Mouse (Mus musculus): ENCODE data around the gene Hcrt. TPM values are rescaled to one million over a fixed set of nuclear protein-coding genes. Genes with fewer than 3 reads are reported as not detected.
"Not testable (repeated sequence)": the region's sequence is repeated elsewhere in the genome, so short reads cannot be mapped to it uniquely, and the experiment has no call there.

Gene Hcrt
- not detected in 2 replicates for polyA plus RNA-seq (2016; fragmentation: Nextera tagmentation; extraction: Ambion mirVana)

DNA sequence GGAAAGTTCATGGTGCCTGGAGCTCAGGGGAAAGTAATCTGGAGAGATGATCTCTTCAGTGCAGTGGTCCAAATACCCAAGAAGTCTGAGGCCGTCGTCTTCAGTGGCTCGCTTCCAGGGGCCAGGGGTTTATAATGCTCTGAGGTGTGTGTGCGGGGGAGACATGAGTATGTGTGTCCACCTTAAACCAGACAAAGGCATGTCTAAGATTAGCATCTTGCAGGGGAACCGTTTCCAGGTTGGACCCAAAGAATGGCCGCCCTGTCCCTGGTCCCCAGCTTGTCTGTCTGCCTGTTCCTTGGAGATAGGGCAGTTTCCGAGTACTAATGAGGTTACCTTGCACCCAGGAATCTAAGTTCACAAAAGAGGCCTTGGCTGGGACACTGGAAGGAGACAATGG is at the start of gene Hcrt:
Gene Hcrt, minus strand, starts transcription at position 101 of the 400 bp plus-strand sequence.
- 84% methylated on average over 7 of the region's 7 CpGs for WGBS
- Histone ChIP-seq H3K36me3 (no peaks in the 10 kb centered on the region), H3K4me2 (peak within 1 kb of the TSS; percentile 71), H3K27ac (no peak within 1 kb of the TSS), H3K9ac (replicated peaks) (peak within 1 kb of the TSS; percentile 50; the same call in 1 of the 2 replicates), H3K4me1 (replicated peaks) (peaks cover 20% of the 10 kb centered on the region), H3K9me3 (no peaks in the 10 kb centered on the region), H3K4me3 (replicated peaks) (peak within 1 kb of the TSS; percentile 39), H3K27me3 (peaks cover 54% of the 10 kb centered on the region)
- no peak for ATAC-seq (ENCODE audit: insufficient number of reproducible peaks, insufficient read depth, low FRiP score, low TSS enrichment, low read depth)

DNA sequence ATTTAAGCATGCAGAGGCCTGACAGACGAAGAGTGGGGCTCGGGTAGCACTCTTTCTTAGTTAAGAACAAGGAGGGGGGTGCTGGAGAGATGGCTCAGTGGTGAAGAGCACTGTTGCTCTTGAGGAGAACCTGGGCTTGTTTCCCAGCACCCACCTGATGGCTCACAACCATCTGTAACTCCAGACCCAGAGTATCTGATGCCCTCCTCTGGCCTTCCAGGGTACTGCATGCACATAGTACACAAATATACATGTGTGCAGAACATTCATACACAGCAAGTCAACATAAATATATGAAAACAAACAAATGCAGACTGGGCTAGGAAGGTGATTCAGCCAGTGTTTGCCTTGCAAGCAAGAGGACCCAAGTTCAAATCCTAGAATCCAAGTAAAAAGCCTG is 48.4 kb upstream of the Hcrt start:
- no peak overlapping the region for H3K4me2 ChIP-seq
- no peak for ATAC-seq (ENCODE audit: insufficient number of reproducible peaks, insufficient read depth, low FRiP score, low TSS enrichment, low read depth)
- no peaks in the 10 kb centered on the region for H3K36me3 ChIP-seq
- 0 out of 2 replicates have a peak, but pooled peaks cover 5% of the 10 kb centered on the region for H3K27me3 ChIP-seq
- peaks cover 3% of the 10 kb centered on the region; the same call in 1 of the 2 replicates for H3K9me3 ChIP-seq
- no peak overlapping the region for H3K4me3 ChIP-seq (replicated peaks)
- no peak overlapping the region for H3K9ac ChIP-seq (replicated peaks)
- 81% methylated on average over 2 of the region's 2 CpGs for WGBS
- H3K27ac ChIP-seq: peak overlapping the region; percentile 88
- peaks cover 11% of the 10 kb centered on the region for H3K4me1 ChIP-seq (replicated peaks)

DNA sequence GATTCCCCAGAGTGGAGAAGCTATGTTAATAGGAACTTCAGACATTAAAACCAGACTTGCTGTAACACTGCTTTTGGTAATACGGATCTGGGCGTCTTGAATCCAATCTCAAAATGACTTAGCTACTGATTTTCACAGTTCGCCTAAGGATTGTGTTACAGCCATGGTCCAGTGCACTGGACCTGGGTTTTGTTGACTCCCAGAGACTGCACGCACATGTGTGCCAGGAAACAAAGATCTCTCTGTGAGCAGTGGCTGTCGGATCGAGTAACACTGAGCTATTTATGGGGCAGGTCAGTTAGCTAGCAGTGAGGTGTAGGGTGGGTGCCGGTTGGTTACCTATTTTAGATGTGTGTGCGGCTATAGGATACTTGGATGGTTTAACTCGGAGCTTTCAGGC is 47.8 kb upstream of the Hcrt start:
- Histone ChIP-seq H3K9me3 (peaks cover 3% of the 10 kb centered on the region; the same call in 1 of the 2 replicates), H3K36me3 (no peaks in the 10 kb centered on the region), H3K27ac (peak overlapping the region; percentile 88), H3K9ac (replicated peaks) (no peak overlapping the region), H3K4me2 (no peak overlapping the region), H3K27me3 (0 out of 2 replicates have a peak, but pooled peaks cover 5% of the 10 kb centered on the region), H3K4me1 (replicated peaks) (peaks cover 11% of the 10 kb centered on the region), H3K4me3 (replicated peaks) (no peak overlapping the region)
- peak; percentile 73; the same call in 1 of the 2 replicates for ATAC-seq (ENCODE audit: insufficient number of reproducible peaks, insufficient read depth, low FRiP score, low TSS enrichment, low read depth)
- 51% methylated on average over 9 of the region's 9 CpGs for WGBS

DNA sequence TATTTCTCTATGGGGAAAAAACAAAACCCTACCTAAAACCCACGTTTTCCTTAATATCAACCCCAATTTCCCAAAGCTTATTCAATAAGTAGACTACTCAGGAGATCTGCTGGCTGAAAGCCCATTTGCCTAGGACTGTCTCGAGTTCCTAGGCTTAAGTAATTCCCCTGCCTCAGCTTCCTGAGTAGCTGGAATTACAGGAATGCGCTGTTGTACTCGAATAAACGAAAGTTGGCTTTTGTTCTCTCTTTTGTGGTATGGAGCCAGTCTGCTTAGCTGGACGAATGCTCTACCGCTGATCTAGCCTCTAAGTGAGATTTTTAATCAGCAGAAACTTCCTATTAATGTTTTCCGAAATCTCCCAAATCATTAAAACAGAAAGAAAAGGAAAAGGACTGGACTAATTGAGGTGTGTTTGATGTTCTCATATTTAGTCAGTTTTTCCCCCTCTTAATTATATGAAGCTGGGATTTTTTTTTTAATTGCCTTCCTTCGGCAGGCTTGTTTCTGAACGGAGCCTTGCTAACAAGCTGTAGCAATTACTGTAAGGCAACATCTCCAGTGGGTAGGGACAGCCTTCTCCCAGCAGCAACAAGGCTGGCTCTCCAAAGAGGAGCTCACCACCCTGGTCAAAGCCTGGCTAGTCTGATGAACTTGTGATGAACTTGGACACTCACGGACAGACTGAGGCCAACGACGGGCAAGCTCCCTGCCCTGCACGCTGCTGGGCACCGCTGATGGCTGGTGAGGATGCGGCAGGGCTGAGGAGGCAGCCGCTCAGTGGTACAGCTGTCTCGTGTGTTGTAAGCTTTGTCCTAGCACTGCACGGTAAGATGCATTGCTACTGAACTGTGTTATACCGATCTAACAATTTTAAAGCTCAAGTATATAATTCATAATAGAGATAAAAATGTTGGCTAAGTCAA is 43.9 kb upstream of the Hcrt start:
- Histone ChIP-seq H3K9me3 (peaks cover 3% of the 10 kb centered on the region; the same call in 1 of the 2 replicates), H3K27me3 (no peaks in the 10 kb centered on the region), H3K27ac (no peak overlapping the region), H3K4me1 (replicated peaks) (peaks cover 11% of the 10 kb centered on the region), H3K4me3 (replicated peaks) (no peak overlapping the region), H3K4me2 (no peak overlapping the region), H3K36me3 (peaks cover 33% of the 10 kb centered on the region), H3K9ac (replicated peaks) (no peak overlapping the region)
- no peak for ATAC-seq (ENCODE audit: insufficient number of reproducible peaks, insufficient read depth, low FRiP score, low TSS enrichment, low read depth)
- WGBS: 67% methylated on average over 20 of the region's 20 CpGs

DNA sequence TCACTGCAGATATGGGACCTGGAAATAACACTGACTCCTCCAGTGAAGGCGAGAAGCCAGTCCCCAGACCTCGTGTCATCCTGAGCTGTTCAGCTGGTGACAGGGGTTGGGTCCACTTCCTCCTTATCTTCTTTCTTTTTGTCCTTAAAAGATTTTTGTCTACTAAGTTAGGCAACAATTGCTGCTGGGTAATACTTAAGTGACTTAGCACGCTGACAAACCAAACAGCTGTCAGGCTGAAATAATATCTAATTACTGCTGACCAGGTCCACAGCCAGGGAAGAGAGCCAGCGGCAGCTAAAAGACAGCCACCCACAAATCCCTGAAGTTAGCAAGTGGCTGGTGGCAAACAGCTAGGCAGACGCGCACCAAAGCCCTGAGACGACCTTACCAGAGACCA is 42.8 kb upstream of the Hcrt start:
- Histone ChIP-seq H3K4me1 (replicated peaks) (peaks cover 8% of the 10 kb centered on the region), H3K27ac (no peak overlapping the region), H3K4me2 (no peak overlapping the region), H3K27me3 (no peaks in the 10 kb centered on the region), H3K4me3 (replicated peaks) (no peak overlapping the region), H3K9me3 (no peaks in the 10 kb centered on the region), H3K36me3 (peaks cover 43% of the 10 kb centered on the region), H3K9ac (replicated peaks) (no peak overlapping the region)
- no peak for ATAC-seq (ENCODE audit: insufficient number of reproducible peaks, insufficient read depth, low FRiP score, low TSS enrichment, low read depth)
- WGBS: 69% methylated on average over 7 of the region's 7 CpGs

DNA sequence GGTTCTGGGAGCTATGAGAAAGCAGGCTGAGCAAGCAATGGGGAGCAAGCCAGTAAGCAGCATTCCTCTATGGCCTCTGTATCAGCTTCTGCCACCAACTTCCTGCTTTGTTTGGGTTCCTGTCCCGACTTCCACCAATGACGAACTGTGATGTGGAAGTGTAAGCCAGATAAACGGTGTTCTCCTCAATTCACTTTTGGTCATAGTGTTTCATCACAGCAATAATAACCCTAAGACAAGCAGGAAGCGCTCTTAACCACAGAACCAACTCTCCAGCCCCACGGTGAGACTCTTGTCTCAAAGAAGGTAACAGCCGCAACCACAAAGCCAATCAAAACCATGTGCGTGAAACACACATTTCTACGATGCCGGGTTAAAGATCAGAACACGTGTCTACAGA is 41.7 kb upstream of the Hcrt start:
- Histone ChIP-seq H3K27ac (no peak overlapping the region), H3K27me3 (no peaks in the 10 kb centered on the region), H3K36me3 (peaks cover 51% of the 10 kb centered on the region), H3K4me3 (replicated peaks) (no peak overlapping the region), H3K9ac (replicated peaks) (no peak overlapping the region), H3K9me3 (no peaks in the 10 kb centered on the region), H3K4me2 (no peak overlapping the region), H3K4me1 (replicated peaks) (peaks cover 4% of the 10 kb centered on the region; the same call in 1 of the 2 replicates)
- ATAC-seq (ENCODE audit: insufficient number of reproducible peaks, insufficient read depth, low FRiP score, low TSS enrichment, low read depth): no peak
- WGBS: 93% methylated on average over 10 of the region's 10 CpGs

DNA sequence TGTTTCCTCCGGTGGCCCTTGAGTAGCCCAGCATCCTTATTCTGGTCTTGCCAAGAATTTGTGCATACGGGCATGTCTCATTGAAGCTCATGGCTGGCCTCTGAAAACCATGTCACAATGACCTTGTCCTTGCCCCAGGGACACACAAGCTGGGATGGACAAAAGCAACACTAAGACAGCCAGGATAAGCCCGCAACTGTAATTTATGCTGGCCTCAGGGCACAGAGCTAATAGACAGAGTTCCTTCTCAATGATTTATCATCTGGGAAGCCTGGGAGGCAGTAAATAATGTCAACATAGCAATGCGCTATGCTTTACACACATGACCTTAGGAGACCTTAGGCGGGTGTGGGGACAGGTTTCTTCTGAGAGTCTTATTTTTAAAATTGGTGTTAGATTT is 36.7 kb upstream of the Hcrt start:
- Histone ChIP-seq H3K27me3 (no peaks in the 10 kb centered on the region), H3K9ac (replicated peaks) (no peak overlapping the region), H3K27ac (no peak overlapping the region), H3K4me3 (replicated peaks) (no peak overlapping the region), H3K9me3 (no peaks in the 10 kb centered on the region), H3K4me2 (no peak overlapping the region), H3K4me1 (replicated peaks) (no peaks in the 10 kb centered on the region), H3K36me3 (peaks cover 59% of the 10 kb centered on the region)
- 72% methylated on average over 5 of the region's 5 CpGs for WGBS
- no peak for ATAC-seq (ENCODE audit: insufficient number of reproducible peaks, insufficient read depth, low FRiP score, low TSS enrichment, low read depth)

DNA sequence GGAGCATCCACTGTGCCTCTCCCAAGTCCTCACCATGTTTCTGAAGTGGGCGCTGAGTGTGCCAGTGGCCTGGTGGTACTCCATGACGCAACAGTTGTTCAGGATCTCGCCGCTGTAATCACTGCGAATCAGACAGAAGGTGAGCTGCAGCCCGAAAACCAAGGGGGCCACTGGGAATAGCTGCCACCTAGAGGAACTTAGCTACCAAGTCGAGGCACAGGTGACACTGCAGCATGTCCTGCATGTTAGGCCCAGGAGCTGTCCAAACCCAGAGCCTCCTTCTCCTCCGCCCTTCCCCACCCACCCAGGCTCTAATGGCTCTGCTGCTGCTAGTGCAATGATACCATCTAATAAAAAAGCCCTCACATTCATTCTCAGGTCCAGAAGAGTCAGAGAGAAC is 33.9 kb upstream of the Hcrt start:
- Histone ChIP-seq H3K36me3 (peaks cover 51% of the 10 kb centered on the region), H3K9ac (replicated peaks) (no peak overlapping the region), H3K4me3 (replicated peaks) (no peak overlapping the region), H3K4me2 (no peak overlapping the region), H3K27ac (no peak overlapping the region), H3K4me1 (replicated peaks) (no peaks in the 10 kb centered on the region), H3K27me3 (no peaks in the 10 kb centered on the region), H3K9me3 (no peaks in the 10 kb centered on the region)
- 54% methylated on average over 8 of the region's 8 CpGs for WGBS
- no peak for ATAC-seq (ENCODE audit: insufficient number of reproducible peaks, insufficient read depth, low FRiP score, low TSS enrichment, low read depth)

DNA sequence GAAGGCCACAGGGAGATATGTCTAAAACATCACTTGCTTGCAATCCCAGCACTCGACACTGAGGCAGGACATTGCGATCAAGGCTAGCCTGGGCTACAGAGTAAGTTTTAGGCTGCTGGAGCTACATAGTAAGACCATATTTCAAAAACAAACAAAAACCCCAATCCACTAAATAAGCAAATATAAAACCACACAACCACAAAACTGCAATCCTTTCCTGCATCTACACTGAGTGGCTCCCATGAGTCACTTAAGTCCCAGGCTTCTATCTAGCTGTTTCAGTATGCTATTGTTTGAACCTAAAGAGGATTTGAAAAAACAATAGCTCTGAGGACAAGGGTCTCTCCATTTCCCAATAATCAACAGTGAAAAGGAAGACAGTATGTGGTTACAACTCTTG is 32.7 kb upstream of the Hcrt start:
- H3K9me3 ChIP-seq: no peaks in the 10 kb centered on the region
- no peak overlapping the region for H3K4me3 ChIP-seq (replicated peaks)
- H3K27me3 ChIP-seq: no peaks in the 10 kb centered on the region
- WGBS: 92% methylated on average over 2 of the region's 2 CpGs
- no peak overlapping the region for H3K9ac ChIP-seq (replicated peaks)
- no peaks in the 10 kb centered on the region for H3K4me1 ChIP-seq (replicated peaks)
- ATAC-seq (ENCODE audit: insufficient number of reproducible peaks, insufficient read depth, low FRiP score, low TSS enrichment, low read depth): no peak
- H3K36me3 ChIP-seq: peaks cover 50% of the 10 kb centered on the region
- H3K27ac ChIP-seq: no peak overlapping the region
- H3K4me2 ChIP-seq: no peak overlapping the region

DNA sequence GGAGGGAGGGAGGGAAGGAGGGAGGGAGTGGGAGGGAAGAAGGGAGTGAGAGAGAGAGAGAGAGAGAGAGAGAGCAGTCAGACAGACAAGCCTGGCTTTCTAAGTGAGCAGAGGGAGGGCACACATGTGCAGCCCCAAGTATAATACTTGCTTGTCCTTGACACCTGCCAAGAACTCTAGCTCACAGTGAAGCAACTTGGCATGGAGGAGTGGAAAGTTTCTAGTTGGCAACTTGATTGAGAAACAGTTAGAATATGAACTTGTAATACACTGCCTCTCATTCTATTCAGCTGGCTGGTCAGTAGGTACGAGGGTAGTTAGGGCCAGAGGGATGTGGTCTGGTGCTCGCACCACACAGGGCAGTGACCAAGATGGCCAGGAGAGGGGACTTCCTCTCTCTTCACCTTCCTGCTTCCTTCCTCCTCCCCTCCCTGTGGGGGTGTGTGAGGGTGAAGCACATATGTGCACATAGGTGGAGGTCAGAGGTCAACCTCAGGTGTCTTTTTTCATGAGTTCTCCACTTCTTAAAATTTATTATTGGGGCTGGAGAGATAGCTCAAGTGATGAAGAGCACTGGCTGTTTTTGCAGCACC is 28.8 kb upstream of the Hcrt start:
- Histone ChIP-seq H3K9ac (replicated peaks) (no peak overlapping the region), H3K4me1 (replicated peaks) (peaks cover 16% of the 10 kb centered on the region), H3K9me3 (no peaks in the 10 kb centered on the region), H3K4me3 (replicated peaks) (no peak overlapping the region), H3K27ac (no peak overlapping the region), H3K4me2 (no peak overlapping the region), H3K36me3 (peaks cover 59% of the 10 kb centered on the region), H3K27me3 (no peaks in the 10 kb centered on the region)
- WGBS: 92% methylated on average over 2 of the region's 2 CpGs
- no peak for ATAC-seq (ENCODE audit: insufficient number of reproducible peaks, insufficient read depth, low FRiP score, low TSS enrichment, low read depth)

DNA sequence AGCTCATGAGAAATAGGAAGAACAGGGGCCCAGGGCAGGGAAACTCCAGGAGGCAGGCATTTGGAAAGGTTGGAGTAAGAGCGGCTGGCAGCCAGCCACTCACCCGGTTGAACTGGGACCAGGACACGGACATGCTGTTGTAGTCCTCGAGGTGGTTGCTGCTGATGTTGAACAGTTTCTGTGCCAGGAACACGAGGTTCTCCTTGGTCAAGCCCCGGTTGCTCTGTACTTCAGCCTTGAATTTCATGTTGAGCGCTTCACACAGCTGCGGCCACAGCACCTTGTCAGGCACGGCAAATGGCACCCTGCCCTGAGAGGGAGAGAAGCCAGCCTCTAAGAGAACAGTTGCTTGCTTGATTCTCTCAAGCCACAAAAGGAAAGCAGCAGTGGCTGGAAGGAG is 27.9 kb upstream of the Hcrt start:
- ATAC-seq (ENCODE audit: insufficient number of reproducible peaks, insufficient read depth, low FRiP score, low TSS enrichment, low read depth); H3K9ac ChIP-seq (replicated peaks); H3K27ac ChIP-seq; H3K27me3 ChIP-seq; H3K4me3 ChIP-seq (replicated peaks); H3K9me3 ChIP-seq; H3K4me2 ChIP-seq: not testable (repeated sequence)
- 87% methylated on average over 9 of the region's 9 CpGs for WGBS
- Histone ChIP-seq H3K4me1 (replicated peaks) (peaks cover 21% of the 10 kb centered on the region), H3K36me3 (peaks cover 56% of the 10 kb centered on the region)

All from limb, embryonic 12.5 days (tissue).